Mouse (Mus musculus): ENCODE measurements at regions not wholly inside any gene's neighbourhood (a gene's known extent, or its start where the extent isn't known, plus 50 kb on each side); places are given as distances from the start of the nearest gene placed in this dataset.
A peak's percentile ranks its signal among the peaks of the same experiment; 100 is the strongest.
"Not testable (repeated sequence)": the region's sequence is repeated elsewhere in the genome, so short reads cannot be mapped to it uniquely, and the experiment has no call there.

- ATAC-seq; H3K4me2 ChIP-seq (replicated peaks); H3K36me3 ChIP-seq; H3K9me3 ChIP-seq; H3K27ac ChIP-seq; H3K4me1 ChIP-seq (replicated peaks); H3K4me3 ChIP-seq (replicated peaks); H3K27me3 ChIP-seq; H3K9ac ChIP-seq (replicated peaks): not testable (repeated sequence)
- 76% methylated on average over 3 of the region's 3 CpGs for WGBS
Measured at GRCm38 (mm10) chr1:117051311-117051710, 248.5 kb downstream of the Gm19965 start.

DNA sequence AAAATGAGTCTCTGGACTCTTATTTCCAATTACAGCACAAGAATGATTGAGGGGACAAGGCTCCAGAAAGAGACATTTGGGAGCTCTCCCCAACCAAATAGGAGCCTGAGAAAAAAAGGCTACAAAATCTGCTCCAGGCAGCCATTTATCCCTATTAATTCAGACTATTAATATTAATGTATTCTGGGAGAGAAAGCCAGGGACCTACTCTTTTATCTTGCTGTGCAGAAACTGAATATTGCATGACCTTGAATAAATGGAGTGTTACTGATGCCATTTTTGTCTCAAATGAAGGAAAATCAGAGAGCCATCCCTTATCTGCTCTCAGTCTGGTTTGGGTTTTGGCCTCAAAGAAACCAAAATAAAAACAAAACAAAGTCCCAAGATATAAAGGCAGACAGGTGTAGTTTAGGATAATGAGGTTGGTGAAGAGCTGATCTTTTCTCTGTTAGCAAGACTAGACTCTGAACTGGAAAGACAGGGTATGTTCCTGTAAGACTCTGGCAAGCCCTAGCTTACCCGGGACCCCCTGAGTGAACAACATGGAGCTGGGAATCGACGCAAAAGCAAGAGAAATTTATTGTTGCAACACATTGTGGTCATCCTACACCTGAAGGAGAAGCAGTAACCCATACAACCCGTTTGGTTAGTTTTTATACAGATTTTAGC lies 264.5 kb downstream of the Gm19965 start:
- no peak overlapping the region for H3K4me2 ChIP-seq (replicated peaks)
- no peak overlapping the region for H3K9ac ChIP-seq (replicated peaks)
- ATAC-seq, result peak; percentile 80
- 76% methylated on average over 4 of the region's 4 CpGs for WGBS
- no peaks in the 10 kb centered on the region for H3K9me3 ChIP-seq
- H3K27me3 ChIP-seq, result no peaks in the 10 kb centered on the region
- H3K27ac ChIP-seq, result peak overlapping the region; percentile 71
- no peaks in the 10 kb centered on the region for H3K36me3 ChIP-seq
- H3K4me1 ChIP-seq (replicated peaks), result 0 out of 2 replicates have a peak, but pooled peaks cover 9% of the 10 kb centered on the region
- H3K4me3 ChIP-seq (replicated peaks), result no peak overlapping the region

- no peaks in the 10 kb centered on the region for H3K27me3 ChIP-seq
- H3K9ac ChIP-seq (replicated peaks), result no peak overlapping the region
- no peak overlapping the region for H3K4me2 ChIP-seq (replicated peaks)
- no peak overlapping the region for H3K27ac ChIP-seq
- WGBS, result 10% methylated on average over 3 of the region's 3 CpGs
- H3K4me1 ChIP-seq (replicated peaks), result peaks cover 5% of the 10 kb centered on the region; the same call in 1 of the 2 replicates
- no peaks in the 10 kb centered on the region for H3K9me3 ChIP-seq
- no peak for ATAC-seq
- no peak overlapping the region for H3K4me3 ChIP-seq (replicated peaks)
- no peaks in the 10 kb centered on the region for H3K36me3 ChIP-seq
Measured at GRCm38 (mm10) chr1:117087136-117087535, 284.4 kb downstream of the Gm19965 start.

GRCm38 (mm10) chr1:117111496-117111895 lies 308.7 kb downstream of the Gm19965 start:
- Histone ChIP-seq H3K27me3 (no peaks in the 10 kb centered on the region), H3K36me3 (no peaks in the 10 kb centered on the region), H3K4me1 (replicated peaks) (no peaks in the 10 kb centered on the region), H3K9ac (replicated peaks) (no peak overlapping the region), H3K4me2 (replicated peaks) (no peak overlapping the region), H3K4me3 (replicated peaks) (no peak overlapping the region), H3K27ac (no peak overlapping the region), H3K9me3 (no peaks in the 10 kb centered on the region)
- no peak for ATAC-seq
- WGBS, result 81% methylated on average over 2 of the region's 2 CpGs

- Histone ChIP-seq H3K27ac (no peak overlapping the region), H3K9me3 (no peaks in the 10 kb centered on the region), H3K27me3 (no peaks in the 10 kb centered on the region), H3K9ac (replicated peaks) (no peak overlapping the region), H3K4me3 (replicated peaks) (no peak overlapping the region), H3K4me2 (replicated peaks) (no peak overlapping the region), H3K4me1 (replicated peaks) (no peaks in the 10 kb centered on the region), H3K36me3 (no peaks in the 10 kb centered on the region)
- ATAC-seq, result no peak
- 84% methylated on average over 4 of the region's 4 CpGs for WGBS
Measured at GRCm38 (mm10) chr1:117113918-117114317, 311.1 kb downstream of the Gm19965 start.

GRCm38 (mm10) chr1:117122965-117123364 lies 320.2 kb downstream of the Gm19965 start:
- Histone ChIP-seq H3K36me3 (no peaks in the 10 kb centered on the region), H3K9me3 (no peaks in the 10 kb centered on the region), H3K4me2 (replicated peaks) (no peak overlapping the region), H3K27me3 (no peaks in the 10 kb centered on the region), H3K4me1 (replicated peaks) (no peaks in the 10 kb centered on the region), H3K27ac (no peak overlapping the region), H3K4me3 (replicated peaks) (no peak overlapping the region), H3K9ac (replicated peaks) (no peak overlapping the region)
- ATAC-seq, result no peak
- WGBS, result 35% methylated on average over 2 of the region's 2 CpGs

All from midbrain, embryonic 13.5 days (tissue).